In the genomic region with DNA sequence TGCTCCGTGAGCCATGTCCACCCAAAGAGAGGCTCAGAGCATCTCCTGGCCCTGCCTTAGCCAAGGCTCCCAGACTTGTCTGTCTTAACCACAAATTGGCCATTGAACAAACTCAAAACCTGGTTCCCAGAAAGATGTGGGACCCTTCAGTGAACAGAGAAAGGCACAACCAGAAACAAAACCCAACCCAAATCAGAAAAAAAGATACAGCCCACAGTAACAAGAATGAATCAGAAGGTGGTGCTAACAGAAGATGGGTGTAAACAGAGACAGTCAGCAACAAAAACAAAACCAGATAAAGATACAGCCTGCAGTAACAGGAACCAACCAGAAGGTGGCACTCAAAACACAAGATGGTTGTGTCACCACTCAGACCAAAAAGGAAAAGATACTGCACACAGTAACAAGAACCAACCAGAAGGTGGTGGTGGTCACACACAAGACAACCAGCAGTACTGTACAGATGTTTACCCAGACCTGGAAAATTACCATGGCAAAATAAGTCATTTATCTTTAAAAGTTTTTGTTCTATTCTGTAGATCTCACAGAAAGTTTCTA, we compare ENCODE assay signal across 10 mouse cellular contexts. TPM values are rescaled to one million over a fixed set of nuclear protein-coding genes. Genes with fewer than 3 reads are reported as not detected.
DNase-seq lines count a peak whose midpoint lies in the region; ATAC-seq lines count a peak whose summit lies in the region.
"Had no signal": no experiment of that assay in that cellular context is flagged by ENCODE, and none has a peak within 500 bp of the region (broad histone marks: within the 10 kb centered on the region; RNA-seq: fewer than 3 reads in every experiment).

No protein-coding gene starts in this region.

- peak; percentile 8 for DNase-seq in heart, adult 8-10 months (ENCODE audit: low spot score)
- no peak for DNase-seq in heart, embryonic 10.5 days (ENCODE audit: low spot score)
- DNase-seq in B cell, adult 2 months: peak; percentile 53 to 54
- DNase-seq in T-cell, adult 2 months (ENCODE audit: low spot score): peak; percentile 71
- no peak for DNase-seq in limb, embryonic 10.5 days (ENCODE audit: low spot score)
- DNase-seq in embryo, embryonic 10 days (ENCODE audit: low spot score): no peak
- DNase-seq in ovary, postnatal 36 days (ENCODE audit: low spot score): no peak

- no peaks in the 10 kb centered on the region for H3K36me3 ChIP-seq in heart, embryonic 10.5 days
- no peaks in the 10 kb centered on the region for H3K36me3 ChIP-seq in limb, embryonic 10.5 days

- peaks cover 22% of the 10 kb centered on the region for H3K9me3 ChIP-seq in heart, embryonic 10.5 days
- H3K9me3 ChIP-seq in limb, embryonic 10.5 days (replicated peaks): peaks cover 6% of the 10 kb centered on the region; the same call in 1 of the 2 replicates

- H3K27ac ChIP-seq in heart, embryonic 10.5 days: no peak overlapping the region
- no peak overlapping the region for H3K27ac ChIP-seq in limb, embryonic 10.5 days

- H3K27me3 ChIP-seq in heart, embryonic 10.5 days (ENCODE audit: insufficient read depth, poor library complexity, severe bottlenecking): no peaks in the 10 kb centered on the region
- no peaks in the 10 kb centered on the region for H3K27me3 ChIP-seq in limb, embryonic 10.5 days (ENCODE audit: low read depth, poor library complexity, severe bottlenecking)
- H3K27me3 ChIP-seq: megakaryocyte, embryonic 14.5 days had no signal

- ATAC-seq in megakaryocyte, adult 5-6 weeks (ENCODE audit: poor library complexity, severe bottlenecking): peak; percentile 97

- WGBS in heart, embryonic 10.5 days: 76% methylated on average over 1 of the region's 1 CpGs
- 87% methylated on average over 1 of the region's 1 CpGs for WGBS in limb, embryonic 10.5 days

- H3K4me3 ChIP-seq in heart, embryonic 10.5 days: no peak overlapping the region
- H3K4me3 ChIP-seq in limb, embryonic 10.5 days: no peak overlapping the region
- H3K4me3 ChIP-seq: megakaryocyte, embryonic 14.5 days had no signal

- no peaks in the 10 kb centered on the region for H3K4me1 ChIP-seq in heart, embryonic 10.5 days
- H3K4me1 ChIP-seq in limb, embryonic 10.5 days: no peaks in the 10 kb centered on the region
- H3K4me1 ChIP-seq: megakaryocyte, embryonic 14.5 days had no signal

RNA-seq across cellular contexts. Expression of a gene that starts 47.0 kb away (rescaled TPM):
- 10 to 100 TPM; 33.7 to 39.6 (median 36.5) TPM for total RNA-seq in heart, adult 8-10 months (2022)
- 26.0 and 26.4 TPM in 2 replicates for polyA plus RNA-seq in heart, embryonic 10.5 days (2016; fragmentation: Nextera tagmentation; extraction: Ambion mirVana)
- 63.9 and 68.6 TPM in 2 replicates for total RNA-seq in megakaryocyte, adult 5-6 weeks (2015)
- total RNA-seq in megakaryocyte, adult 5-6 weeks (2017): 81.3 and 84.4 TPM in 2 replicates
- 26.9 and 27.8 TPM in 2 replicates for polyA plus RNA-seq in limb, embryonic 10.5 days (2016; fragmentation: Nextera tagmentation; extraction: Ambion mirVana)

RNA-seq across cellular contexts. Expression of a gene that starts 57.1 kb away (rescaled TPM):
- not detected for total RNA-seq in heart, adult 8-10 months (2022)
- polyA plus RNA-seq in heart, embryonic 10.5 days (2016; fragmentation: Nextera tagmentation; extraction: Ambion mirVana): not detected in 2 replicates
- not detected in 2 replicates for total RNA-seq in megakaryocyte, adult 5-6 weeks (2015)
- total RNA-seq in megakaryocyte, adult 5-6 weeks (2017): not detected in 2 replicates
- polyA plus RNA-seq in limb, embryonic 10.5 days (2016; fragmentation: Nextera tagmentation; extraction: Ambion mirVana): not detected in 2 replicates
- total RNA-seq: heart, postnatal 36 days had no signal

Comparison
In these comparisons a context has a peak if more than half of its experiments do, and no peak if none do; other contexts are left out.
1. DNase-seq: peak in heart, adult 8-10 months (single experiment), B cell, adult 2 months (2 of 2) and T-cell, adult 2 months (single experiment); none in heart, embryonic 10.5 days (single experiment), limb, embryonic 10.5 days (single experiment), embryo, embryonic 10 days (single experiment) and ovary, postnatal 36 days (single experiment).